ENCODE assay signal across 11 mouse cellular contexts in genomic region chr10:98781888-98782351, GRCm38 (mm10).
DNase-seq lines count a peak whose midpoint lies in the region; ATAC-seq and TF ChIP-seq lines count a peak whose summit lies in the region.
"Had no signal": no experiment of that assay in that cellular context is flagged by ENCODE, and none has a peak within 500 bp of the region (broad histone marks: within the 10 kb centered on the region; RNA-seq: fewer than 3 reads in every experiment).

No protein-coding gene starts in this region.

- 20% methylated on average over 3 of the region's 3 CpGs for WGBS in embryonic facial prominence, embryonic 13.5 days
- WGBS in lung, postnatal 0 days, result 34% methylated on average over 3 of the region's 3 CpGs
- 32% methylated on average over 3 of the region's 3 CpGs for WGBS in intestine, embryonic 15.5 days

- ATAC-seq in embryonic facial prominence, embryonic 13.5 days (ENCODE audit: insufficient number of reproducible peaks, insufficient read depth, low FRiP score, low TSS enrichment, low read depth), result no peak
- peak; percentile 60 for ATAC-seq in lung, postnatal 0 days
- ATAC-seq in intestine, embryonic 15.5 days, result no peak

- intact Hi-C loops in gastrocnemius, adult 2 months (cut with DNase I), result loop anchor here (10.0 kb wide), 1 partner anchor 113 kb away; no protein-coding TSS in a partner anchor
- intact Hi-C loops in gastrocnemius, postnatal 14 days (cut with DNase I; ENCODE audit: low total_unique reads), result no loop called here

- no peak overlapping the region for H3K4me3 ChIP-seq in gastrocnemius, adult 2 months
- H3K4me3 ChIP-seq in embryonic facial prominence, embryonic 13.5 days, result no peak overlapping the region
- H3K4me3 ChIP-seq in lung, postnatal 0 days (ENCODE audit: low read depth, low read length), result no peak overlapping the region
- H3K4me3 ChIP-seq in intestine, embryonic 15.5 days (replicated peaks), result no peak overlapping the region
- H3K4me3 ChIP-seq: limb, embryonic 15.5 days; neural tube, embryonic 15.5 days had no signal

- H3K27me3 ChIP-seq in embryonic facial prominence, embryonic 13.5 days, result no peaks in the 10 kb centered on the region
- no peaks in the 10 kb centered on the region for H3K27me3 ChIP-seq in lung, postnatal 0 days (replicated peaks; ENCODE audit: insufficient read depth, low read length)
- H3K27me3 ChIP-seq in intestine, embryonic 15.5 days (replicated peaks), result no peaks in the 10 kb centered on the region
- H3K27me3 ChIP-seq: limb, embryonic 15.5 days; neural tube, embryonic 15.5 days had no signal

- TF ChIP-seq EP300 in lung, postnatal 0 days (IDR thresholded peaks at IDR 0.05), result no peak

- no peaks in the 10 kb centered on the region for H3K36me3 ChIP-seq in embryonic facial prominence, embryonic 13.5 days
- H3K36me3 ChIP-seq in lung, postnatal 0 days (ENCODE audit: insufficient read depth, low read length), result no peaks in the 10 kb centered on the region
- no peaks in the 10 kb centered on the region for H3K36me3 ChIP-seq in intestine, embryonic 15.5 days
- H3K36me3 ChIP-seq: limb, embryonic 15.5 days; neural tube, embryonic 15.5 days had no signal

- H3K9ac ChIP-seq in embryonic facial prominence, embryonic 13.5 days, result no peak overlapping the region
- no peak overlapping the region for H3K9ac ChIP-seq in lung, postnatal 0 days (replicated peaks; ENCODE audit: low read depth)
- no peak overlapping the region for H3K9ac ChIP-seq in intestine, embryonic 15.5 days
- H3K9ac ChIP-seq: hindbrain, embryonic 14.5 days; limb, embryonic 15.5 days; neural tube, embryonic 15.5 days had no signal

- no peak for DNase-seq in gastrocnemius, adult 2 months
- no peak for DNase-seq in gastrocnemius, postnatal 14 days
- DNase-seq in B cell, adult 2 months, result peak; percentile 19 to 26
- DNase-seq in lung, postnatal 0 days (ENCODE audit: low spot score), result peak; percentile 51
- DNase-seq in layer of hippocampus, adult 9-11 months, result no peak
- no peak for DNase-seq in testis, postnatal 10 days (ENCODE audit: low spot score)

- H3K4me2 ChIP-seq in embryonic facial prominence, embryonic 13.5 days, result no peak overlapping the region
- H3K4me2 ChIP-seq in lung, postnatal 0 days (replicated peaks; ENCODE audit: low read depth, low read length), result no peak overlapping the region
- no peak overlapping the region for H3K4me2 ChIP-seq in intestine, embryonic 15.5 days (replicated peaks)
- H3K4me2 ChIP-seq: hindbrain, embryonic 14.5 days; limb, embryonic 15.5 days; neural tube, embryonic 15.5 days had no signal

- no peak for TF ChIP-seq CTCF in gastrocnemius, adult 2 months (IDR thresholded peaks at IDR 0.05)
- TF ChIP-seq CTCF in lung, postnatal 0 days (IDR thresholded peaks at IDR 0.05), result no peak

- no peaks in the 10 kb centered on the region for H3K9me3 ChIP-seq in embryonic facial prominence, embryonic 13.5 days
- H3K9me3 ChIP-seq in lung, postnatal 0 days (ENCODE audit: low read length), result no peaks in the 10 kb centered on the region
- no peaks in the 10 kb centered on the region for H3K9me3 ChIP-seq in intestine, embryonic 15.5 days
- H3K9me3 ChIP-seq: limb, embryonic 15.5 days; neural tube, embryonic 15.5 days had no signal

- 0 out of 2 replicates have a peak overlapping the region, but pooled peaks have one; percentile 4 for H3K27ac ChIP-seq in gastrocnemius, adult 2 months
- peak overlapping the region; percentile 39; the same call in 1 of the 2 replicates for H3K27ac ChIP-seq in embryonic facial prominence, embryonic 13.5 days
- H3K27ac ChIP-seq in lung, postnatal 0 days (ENCODE audit: low read length), result no peak overlapping the region
- H3K27ac ChIP-seq in intestine, embryonic 15.5 days, result no peak overlapping the region
- H3K27ac ChIP-seq: hindbrain, embryonic 14.5 days; limb, embryonic 15.5 days; neural tube, embryonic 15.5 days had no signal

- H3K4me1 ChIP-seq in embryonic facial prominence, embryonic 13.5 days, result peaks cover 5% of the 10 kb centered on the region
- H3K4me1 ChIP-seq in lung, postnatal 0 days (ENCODE audit: insufficient read depth, low read depth, low read length), result no peaks in the 10 kb centered on the region
- no peaks in the 10 kb centered on the region for H3K4me1 ChIP-seq in intestine, embryonic 15.5 days (replicated peaks)
- H3K4me1 ChIP-seq: limb, embryonic 15.5 days; neural tube, embryonic 15.5 days had no signal

Comparison
In these comparisons a context has a peak if more than half of its experiments do, and no peak if none do; other contexts are left out.
1. DNase-seq: peak in B cell, adult 2 months (2 of 2) and lung, postnatal 0 days (single experiment); none in gastrocnemius, adult 2 months (single experiment), gastrocnemius, postnatal 14 days (single experiment), layer of hippocampus, adult 9-11 months (single experiment) and testis, postnatal 10 days (single experiment).
2. H3K27ac ChIP-seq: peak in gastrocnemius, adult 2 months (single experiment) and embryonic facial prominence, embryonic 13.5 days (single experiment); none in lung, postnatal 0 days (single experiment) and intestine, embryonic 15.5 days (single experiment).